Mouse (Mus musculus): ENCODE results near the gene Pgls.

Gene Pgls

DNA sequence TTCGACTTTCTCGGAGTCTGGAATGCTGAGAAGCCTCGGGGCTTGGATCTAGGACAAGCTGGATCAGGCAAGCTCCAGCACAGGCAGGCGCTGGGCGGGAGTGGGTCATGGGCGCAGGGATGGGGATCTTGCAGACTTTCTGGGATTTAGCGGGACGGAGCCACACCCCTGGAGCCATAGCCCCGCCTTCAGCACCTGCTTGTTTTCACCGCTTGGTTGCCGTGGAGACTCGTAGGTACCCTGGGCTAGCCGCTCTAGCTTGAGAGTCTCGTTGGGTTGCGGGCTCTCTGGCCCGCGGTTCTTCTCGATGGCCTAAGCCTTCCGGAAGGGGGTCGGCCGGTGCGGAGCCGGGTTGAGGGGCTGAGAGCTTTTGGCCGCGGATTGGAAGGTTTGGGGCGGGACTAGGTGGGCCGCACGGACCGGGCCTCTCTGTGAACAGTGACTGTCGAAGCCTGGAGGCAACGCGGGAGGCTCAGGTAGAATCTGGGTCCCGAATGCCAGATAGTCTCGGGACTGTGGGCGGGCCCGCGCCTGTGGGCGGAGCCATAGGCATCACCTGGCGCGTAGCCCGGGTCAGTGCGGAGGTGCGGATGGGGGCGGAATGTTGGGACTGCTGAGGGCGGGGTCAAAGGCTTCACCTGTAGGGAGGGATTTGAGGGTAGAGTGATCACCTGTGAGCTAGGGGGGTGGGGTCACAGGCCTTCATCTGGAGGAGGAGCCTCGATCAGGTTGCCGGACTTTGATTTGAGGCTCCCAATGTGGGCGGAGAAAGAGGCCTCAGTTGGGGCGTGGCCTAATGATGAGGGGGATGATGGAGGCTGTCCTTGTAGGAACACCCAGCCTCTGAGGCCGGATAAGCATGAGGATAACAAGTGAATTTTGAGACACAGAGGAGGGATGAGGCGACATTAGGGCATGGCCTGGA is 22.3 kb upstream of the Pgls start:
- DNase-seq: peak; percentile 67 to 75

DNA sequence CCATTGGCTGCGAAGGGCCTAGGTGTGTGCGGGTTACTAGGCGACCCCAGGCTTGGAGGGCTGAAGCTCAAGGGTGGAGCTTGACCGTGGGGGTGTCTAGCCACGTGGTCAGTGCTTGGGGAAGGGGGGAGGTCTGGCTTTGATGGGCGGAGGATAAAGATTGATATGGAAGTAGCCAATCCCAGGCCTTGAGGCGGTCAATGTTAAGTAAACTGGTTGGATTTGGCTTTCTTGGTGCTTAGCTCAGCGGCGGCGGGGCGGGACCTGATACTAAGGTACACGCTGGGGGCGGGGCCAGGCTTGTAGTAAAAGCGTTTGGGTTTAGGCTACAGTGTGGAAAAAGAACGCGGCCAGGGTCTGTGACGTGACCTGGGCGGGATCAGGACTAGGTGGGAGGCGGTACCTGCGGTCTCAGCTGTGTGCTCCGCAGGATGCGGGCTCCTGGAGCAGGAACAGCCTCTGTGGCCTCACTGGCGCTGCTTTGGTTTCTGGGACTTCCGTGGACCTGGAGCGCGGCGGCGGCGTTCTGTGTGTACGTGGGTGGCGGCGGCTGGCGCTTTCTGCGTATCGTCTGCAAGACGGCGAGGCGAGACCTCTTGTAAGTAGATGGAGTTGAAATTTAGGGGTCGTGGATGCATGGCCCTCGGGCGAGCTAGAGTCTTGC is 21.6 kb upstream of the Pgls start:
- DNase-seq: peak; percentile 77 to 86

- DNase-seq: no peak
These were observed 19.9 kb upstream of the Pgls start for GRCm38 (mm10) chr8:71572077-71572476.

DNA sequence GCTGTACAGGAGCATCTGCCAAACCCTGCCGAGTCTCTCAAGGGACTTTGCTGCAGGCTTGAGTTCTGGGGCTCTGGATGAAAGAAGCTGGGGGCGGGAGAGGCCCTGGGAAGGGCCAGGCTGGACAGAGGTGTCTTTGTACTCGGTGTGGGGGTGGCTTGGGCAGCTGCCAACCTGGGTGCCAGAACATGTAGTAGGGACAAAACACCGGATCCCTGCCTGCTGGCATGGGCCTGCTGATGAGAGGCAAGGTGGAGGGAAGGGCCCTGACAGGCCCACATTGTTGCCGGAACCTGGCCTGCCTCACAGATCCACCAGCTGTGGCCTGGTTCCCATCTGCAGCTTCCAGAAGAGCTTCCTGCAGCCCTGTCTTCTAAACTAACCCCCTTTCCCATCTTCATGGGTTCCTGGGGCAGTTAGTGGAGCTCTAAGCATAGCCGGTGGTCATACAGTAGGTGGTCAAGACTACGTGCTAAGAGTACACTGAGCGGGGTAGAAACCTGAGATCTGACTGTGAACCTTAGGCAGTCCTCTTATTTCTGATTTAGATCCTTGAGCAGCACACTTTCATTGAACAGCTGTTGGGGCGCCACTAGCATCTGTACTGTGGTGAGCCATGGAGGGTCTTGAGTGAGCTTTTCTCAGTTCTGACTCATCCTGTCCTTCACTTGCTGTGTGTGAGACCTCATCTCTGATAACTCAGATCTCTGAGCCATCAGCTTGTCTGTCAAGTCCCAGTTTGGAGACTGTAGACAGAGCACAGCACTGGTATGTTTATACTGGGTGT is 18.9 kb upstream of the Pgls start:
- no peak for DNase-seq

GRCm38 (mm10) chr8:71574426-71574825 is 17.6 kb upstream of the Pgls start:
- no peak for DNase-seq

DNA sequence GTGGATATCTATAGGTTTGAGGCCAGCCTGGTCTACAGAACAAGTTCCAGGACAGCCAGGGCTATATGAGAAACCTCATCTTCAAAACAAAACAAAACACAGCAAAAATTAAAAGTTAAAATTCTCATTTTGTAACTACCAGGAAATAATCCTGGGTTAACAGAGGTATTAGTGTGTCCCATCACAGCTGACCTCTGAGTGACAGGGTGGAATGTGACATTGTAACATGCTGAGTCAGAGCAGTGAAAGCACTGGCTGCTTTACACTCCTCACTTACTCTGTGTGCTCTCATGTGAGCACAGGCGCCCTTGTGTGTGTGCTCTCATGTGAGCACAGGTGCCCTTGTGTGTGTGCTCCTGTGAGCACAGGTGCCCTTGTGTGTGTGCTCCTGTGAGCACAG is 17.0 kb upstream of the Pgls start:
- no peak for DNase-seq

DNA sequence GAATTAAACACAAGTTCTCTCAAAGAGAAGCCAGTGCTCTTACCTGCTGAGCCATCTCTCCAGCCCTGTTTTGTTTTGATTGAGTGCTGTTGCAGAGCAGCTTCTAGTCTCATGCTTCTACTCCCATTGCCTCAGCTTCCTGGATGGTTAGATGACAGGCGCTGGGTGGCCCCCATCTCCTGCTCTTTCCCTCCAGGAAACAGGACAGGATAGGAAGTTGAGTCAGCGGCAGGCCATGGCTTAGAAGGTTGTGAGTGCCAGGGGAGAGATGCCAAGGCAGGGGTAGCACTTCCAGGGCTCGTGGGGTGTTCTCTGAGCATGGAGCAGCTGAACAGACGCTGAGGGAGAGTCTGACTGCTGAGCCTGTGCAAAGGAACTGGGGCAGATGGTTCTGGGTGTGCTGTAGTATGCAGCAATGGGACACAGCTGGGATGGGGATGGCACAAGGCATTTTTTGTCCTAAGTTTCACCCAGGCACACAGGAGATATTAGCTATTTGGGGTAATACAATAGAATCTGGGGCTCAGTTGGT is 14.1 kb upstream of the Pgls start:
- DNase-seq: no peak

- no peak for DNase-seq
These were observed 13.0 kb upstream of the Pgls start for GRCm38 (mm10) chr8:71579009-71579408.

- DNase-seq: no peak
These were observed 12.5 kb upstream of the Pgls start for GRCm38 (mm10) chr8:71579476-71579875.

DNA sequence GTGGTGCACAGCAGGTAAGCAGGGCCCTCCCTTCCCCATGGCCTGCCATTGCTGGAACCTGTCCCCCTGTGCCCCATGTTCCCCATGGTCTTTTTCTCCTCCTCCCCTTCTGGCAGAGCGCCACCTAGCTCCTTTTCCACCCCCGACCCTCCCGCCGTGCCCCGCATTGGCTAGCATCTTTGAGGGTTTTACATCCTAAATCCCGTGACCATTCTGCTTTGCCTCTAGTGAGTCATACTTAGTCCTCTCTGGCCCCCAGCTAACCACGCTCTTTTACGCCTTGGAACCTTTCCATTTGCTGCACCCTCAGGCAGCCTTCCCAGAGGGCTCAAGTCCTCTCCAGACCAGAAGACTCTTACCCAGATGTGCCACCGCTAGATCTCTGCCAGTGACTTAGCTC is 11.8 kb upstream of the Pgls start:
- DNase-seq: no peak

GRCm38 (mm10) chr8:71586891-71587290 is 5.1 kb upstream of the Pgls start:
- DNase-seq: no peak

- no peak for DNase-seq
These were observed 3.2 kb upstream of the Pgls start for GRCm38 (mm10) chr8:71588762-71589161.

- DNase-seq: no peak
These were observed 959 bp upstream of the Pgls start for GRCm38 (mm10) chr8:71591017-71591416.

GRCm38 (mm10) chr8:71592374-71593170 is 596 bp downstream of the Pgls start:
- peak; percentile 70 to 73 for DNase-seq

DNA sequence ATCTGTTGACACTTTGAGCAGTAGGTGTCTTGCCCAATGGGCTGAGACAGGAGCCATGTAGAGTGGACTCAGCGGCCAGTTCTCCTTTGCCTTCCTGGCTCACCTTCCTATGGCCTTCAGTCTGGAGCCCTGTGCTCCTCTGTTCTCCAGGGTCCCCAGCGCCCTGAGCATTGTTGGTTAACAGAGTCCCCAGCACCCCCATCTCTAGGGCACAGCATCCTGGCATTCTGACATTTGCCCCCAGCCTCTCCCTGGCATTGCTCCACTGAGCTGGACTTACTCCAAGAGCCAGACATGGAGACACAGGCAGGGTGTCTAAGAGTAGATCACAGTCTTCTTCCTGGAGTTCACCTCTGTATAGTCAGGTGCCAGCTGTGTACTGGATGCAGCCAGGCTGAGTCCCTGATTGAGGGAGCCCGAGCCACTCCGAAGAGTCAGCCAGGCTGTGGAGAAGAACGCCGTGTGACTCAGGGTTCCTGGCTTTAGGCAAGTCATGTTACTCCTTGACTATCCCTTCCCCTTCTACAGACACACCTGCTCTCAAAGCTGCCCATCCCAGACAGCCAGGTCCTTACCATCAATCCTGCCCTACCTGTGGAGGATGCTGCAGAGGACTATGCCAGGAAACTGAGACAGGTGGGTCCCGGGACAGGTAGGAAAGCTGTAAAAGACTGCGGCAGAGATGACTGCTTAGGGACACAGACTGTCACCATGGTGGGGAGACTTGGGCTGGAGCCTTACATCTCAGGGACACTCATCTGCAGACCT is 1.8 kb downstream of the Pgls start:
- no peak for DNase-seq

DNA sequence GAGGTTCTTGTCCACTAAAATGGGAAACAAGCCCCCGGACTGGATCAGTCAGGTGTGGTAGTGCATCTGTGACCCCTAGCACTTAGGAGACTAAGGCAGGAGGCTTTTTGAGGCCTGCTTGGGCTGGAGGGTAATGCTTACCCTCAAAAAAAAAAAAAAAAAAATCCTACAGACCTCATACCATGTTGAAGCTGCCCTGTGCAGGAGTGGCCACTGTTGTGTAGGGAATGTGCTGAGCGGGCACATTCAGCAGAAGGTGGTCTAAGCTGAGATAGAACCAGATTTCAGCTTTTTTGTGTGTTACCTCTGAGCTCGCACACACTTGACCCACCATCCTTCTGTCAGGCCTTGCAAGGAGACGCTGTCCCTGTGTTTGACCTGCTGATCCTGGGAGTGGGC is 2.3 kb downstream of the Pgls start:
- no peak for DNase-seq

DNA sequence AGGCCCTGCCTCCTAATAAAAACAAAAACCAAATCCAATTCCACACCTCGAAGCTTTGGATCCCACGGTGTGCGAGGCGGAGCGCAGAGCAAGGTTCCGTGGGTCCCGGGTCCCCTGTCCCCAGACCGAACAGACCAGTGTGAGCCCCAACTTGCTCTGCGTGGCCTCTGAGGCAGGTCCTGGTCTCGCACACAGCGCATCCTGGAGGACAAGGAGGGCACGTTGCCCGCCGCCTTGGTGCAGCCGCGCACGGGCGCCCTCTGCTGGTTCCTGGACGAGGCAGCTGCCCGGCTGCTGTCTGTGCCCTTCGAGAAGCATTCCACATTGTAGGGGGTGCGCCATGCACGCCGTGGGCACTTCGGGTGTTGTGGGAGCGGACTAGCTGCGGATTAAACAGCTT is 3.9 kb downstream of the Pgls start:
- peak; percentile 82 to 93 for DNase-seq

DNA sequence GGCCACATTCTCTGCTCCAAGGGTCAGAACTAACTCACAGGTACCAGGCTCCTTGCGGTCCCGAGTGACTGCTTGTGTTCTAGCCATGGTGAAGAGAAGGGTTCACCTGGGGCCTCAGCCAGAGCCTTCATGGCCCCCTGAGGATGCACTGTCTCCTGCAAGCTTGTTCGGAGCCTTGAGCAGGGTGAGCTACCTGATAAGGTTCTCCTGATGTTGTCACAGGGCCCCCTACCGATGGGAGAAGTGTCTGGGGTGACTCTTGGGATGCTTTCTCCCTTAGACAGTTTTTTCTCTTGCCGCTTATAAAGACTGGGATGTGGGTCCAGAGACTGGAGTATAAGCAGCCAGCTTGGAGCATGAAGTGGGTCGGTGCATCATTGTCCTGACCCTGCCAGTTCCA is 4.4 kb downstream of the Pgls start:
- DNase-seq: no peak

GRCm38 (mm10) chr8:71596798-71597197 is 4.8 kb downstream of the Pgls start:
- DNase-seq: peak; percentile 67 to 69

GRCm38 (mm10) chr8:71597451-71597850 is 5.5 kb downstream of the Pgls start, which contains the start of gene Fam129c:
Gene Fam129c (plus strand): TSS chr8:71597648.
- peak; percentile 39 to 53 for DNase-seq

- DNase-seq: no peak
These were observed 6.4 kb downstream of the Pgls start for GRCm38 (mm10) chr8:71598375-71598774.

All from spleen, adult 18-20 months (tissue).